Mouse (Mus musculus) frontal cortex, adult (tissue): ENCODE results near the gene Dut.
A peak's percentile ranks its signal among the peaks of the same experiment; 100 is the strongest.

Experiments
- ATAC-seq: cut with Nextera tagmentation; 2 replicates; pipeline ENCODE4 v1.9.2; 2017; ENCODE audit warnings: mild to moderate bottlenecking, moderate library complexity, mixed read lengths; ENCODE audit not compliant: low TSS enrichment

Dut gene

DNA sequence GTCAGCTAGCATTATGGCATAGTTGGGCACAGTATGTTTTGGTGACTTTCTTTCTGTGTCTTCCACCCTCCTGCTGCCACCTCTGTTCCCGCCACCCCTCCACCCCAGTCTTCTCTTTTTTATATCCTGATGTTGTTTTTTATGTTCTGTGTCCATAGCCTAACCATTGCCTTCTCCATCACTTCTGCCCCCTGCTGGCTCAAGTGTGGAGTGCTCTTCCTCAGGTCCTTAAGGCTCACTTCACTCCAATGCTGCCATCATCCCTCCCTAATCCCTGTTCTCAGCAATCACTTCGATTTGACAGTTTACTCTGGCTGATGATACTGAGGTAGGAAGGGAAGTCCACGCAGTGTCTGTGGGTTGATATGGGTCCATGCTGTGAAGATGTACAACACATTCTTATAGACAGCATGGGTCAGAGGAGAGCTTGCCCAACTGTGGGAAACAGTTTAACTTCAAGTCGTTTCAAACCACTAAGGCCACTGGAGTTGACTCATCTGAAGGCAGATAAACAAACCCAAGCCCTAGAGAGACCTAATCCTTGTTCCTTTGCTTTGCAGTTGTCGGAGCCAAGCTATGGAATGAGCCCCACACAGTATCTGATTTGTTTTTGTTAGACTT, 56.9 kb downstream of the Dut start:
- ATAC-seq, result peak; percentile 50; the same call in 1 of the 2 replicates

DNA sequence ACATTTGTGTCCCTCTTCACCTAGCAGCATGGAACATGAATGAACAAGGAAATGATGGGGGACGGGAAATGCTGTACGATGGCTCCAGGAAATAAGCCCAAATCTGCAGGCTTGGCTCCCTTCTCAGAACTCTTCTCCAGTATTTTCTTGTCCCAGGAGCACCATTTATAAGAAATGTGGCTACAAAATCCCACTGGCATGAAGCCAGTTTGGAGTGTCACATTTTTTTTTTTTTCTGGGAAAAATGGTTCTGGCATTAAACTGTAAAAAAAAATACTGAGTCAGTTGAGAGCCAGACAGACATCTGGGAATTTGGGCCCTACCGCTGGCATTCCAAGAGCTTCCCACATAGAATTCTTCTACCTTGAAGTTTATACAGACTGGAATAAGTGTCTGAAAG, 57.8 kb downstream of the Dut start:
- no peak for ATAC-seq

DNA sequence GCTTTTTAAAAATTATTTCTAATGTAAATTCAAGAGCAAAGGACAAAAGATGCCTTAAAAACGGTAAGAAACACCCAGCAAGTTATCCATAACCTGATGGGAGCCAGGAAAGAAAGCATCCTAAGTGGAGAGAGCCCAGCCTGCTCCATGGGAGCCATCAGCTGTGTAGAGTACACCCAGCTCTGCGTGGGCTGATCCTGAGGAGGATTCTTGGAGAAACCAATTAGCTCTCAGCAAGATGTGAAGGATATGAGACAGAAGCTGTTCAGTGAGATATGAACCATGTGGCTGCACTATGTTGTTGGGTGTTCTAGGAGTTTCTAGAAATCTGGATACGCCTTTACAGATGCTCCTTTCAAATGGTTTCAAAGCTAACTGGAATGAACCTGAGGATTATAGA, 58.7 kb downstream of the Dut start:
- ATAC-seq, result peak; percentile 88
